Mouse (Mus musculus) lung, postnatal 0 days (tissue): ENCODE data around the gene Fbxl21.

ENCODE experiments used
- CTCF ChIP-seq: IDR thresholded peaks from 2 replicates; pipeline ENCODE4 v1.5.1; 2016; ENCODE audit warnings: antibody characterized with exemption, mild to moderate bottlenecking
- EP300 ChIP-seq: IDR thresholded peaks from 2 replicates; pipeline ENCODE4 v1.6.1; 2016; ENCODE audit warnings: antibody characterized with exemption, mild to moderate bottlenecking, control low read depth

- TF ChIP-seq CTCF (peak; percentile 79), EP300 (no peak)
Observed at GRCm38 (mm10) chr13:56563075-56563474, 40.8 kb downstream of the Fbxl21 start.
